Mouse (Mus musculus): Measurements from ENCODE around the gene Cacybp.

The Cacybp gene

DNA sequence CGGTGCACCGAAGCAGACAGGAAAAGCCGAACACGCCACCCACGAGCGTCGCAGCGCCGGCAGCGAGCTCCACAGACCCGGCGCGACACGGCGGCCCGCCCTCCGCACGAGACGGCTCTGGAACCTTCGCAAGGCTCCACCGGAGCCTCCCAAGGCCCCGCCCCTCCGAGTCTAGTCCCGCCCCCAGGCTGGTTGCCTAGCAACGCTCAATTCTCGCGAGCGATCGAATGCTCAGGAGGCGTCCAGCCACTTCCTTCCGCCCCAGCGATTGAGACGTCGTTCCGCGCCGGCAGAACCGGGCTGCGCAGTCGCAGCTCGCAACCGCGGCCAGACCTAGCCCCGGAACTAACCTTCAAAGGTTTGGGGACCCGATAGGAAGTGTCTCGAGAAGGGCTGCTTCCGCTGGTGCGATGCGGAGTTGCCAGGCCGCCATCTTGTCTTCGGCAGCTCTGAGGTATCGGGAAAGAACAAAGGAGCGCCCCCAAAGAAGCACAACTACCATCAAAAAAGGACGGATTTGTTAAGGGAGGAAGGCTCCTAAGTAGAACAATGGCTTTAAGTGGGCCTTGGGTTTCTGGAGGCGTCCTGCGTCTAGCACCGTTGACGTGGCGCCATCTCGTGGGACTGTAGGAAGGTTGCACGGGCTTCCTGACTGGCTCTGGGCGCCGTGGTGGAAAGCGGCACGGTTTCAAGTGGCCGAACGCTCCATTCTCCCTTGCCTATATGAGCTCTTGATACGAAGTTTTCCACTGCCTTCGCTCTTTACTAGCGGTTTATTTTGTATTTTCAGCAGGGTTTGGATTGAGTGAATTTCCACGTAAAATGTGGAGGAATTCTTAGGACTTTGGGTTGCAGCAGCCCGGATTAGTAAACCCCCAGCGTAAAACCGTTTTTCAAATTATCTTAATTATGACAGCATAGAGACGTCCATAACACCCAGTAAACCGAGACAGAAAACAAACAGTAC, at the start of gene Cacybp:
Gene Cacybp, minus strand, starts transcription at position 173 of the 967 bp plus-strand sequence.
- peak; percentile 100 for DNase-seq

DNA sequence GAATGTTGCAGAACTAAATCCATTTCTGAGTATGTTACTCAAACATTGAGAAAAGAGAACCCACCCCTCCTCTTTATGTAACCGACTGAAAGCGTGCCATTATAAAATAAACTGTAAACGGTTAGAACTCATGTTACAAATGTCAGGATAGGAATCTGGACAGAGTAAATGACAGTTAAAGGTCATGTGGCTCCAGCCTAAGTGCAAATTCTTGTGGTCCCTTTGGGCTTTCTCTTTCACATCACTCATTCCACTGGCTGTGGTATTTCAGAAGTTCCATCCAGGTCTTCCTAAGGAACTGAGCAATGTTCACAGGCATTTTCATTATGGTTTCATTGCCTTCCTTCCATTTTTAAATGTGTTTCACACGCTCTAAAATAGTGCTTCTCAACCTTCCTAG, 49.7 kb upstream of the Cacybp start:
- DNase-seq, result peak; percentile 12

DNA sequence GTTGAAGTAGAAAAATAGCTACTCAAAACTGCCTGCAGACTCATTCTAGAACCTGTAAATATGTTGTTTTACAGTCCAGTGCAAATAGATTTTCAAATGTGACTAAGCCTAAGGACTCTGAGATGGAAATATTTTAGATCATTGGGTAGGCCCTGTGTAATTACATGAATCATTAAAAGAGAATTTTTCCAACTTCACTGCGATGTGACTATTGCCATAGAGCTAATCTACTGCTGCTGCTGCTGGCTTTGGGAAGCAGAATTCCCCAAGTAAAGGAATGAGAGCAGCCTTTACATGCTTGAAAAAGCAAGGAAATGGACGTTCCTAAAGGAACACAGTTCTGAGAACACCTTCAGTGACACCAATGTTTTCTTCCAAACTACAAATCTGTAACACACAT, 49.2 kb upstream of the Cacybp start:
- DNase-seq, result no peak

DNA sequence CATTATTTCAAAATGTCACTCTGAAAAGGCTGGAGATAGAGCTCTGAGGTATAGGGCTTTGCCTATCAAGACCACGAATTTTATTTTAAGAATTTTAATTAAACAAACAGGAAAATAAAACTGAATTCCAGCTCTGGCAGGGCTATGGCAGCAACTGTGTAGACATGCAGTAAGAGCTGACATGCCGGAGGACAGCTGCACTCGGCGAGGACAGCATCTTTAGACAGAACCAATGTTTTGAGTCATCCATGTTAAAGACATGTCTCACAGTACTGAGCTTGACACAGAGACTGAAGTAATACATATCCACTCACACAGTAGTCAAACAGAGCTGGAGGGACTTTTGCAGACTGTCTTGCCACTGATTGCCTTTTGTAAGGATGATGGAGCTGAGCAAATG, 47.9 kb upstream of the Cacybp start:
- DNase-seq, result no peak

DNA sequence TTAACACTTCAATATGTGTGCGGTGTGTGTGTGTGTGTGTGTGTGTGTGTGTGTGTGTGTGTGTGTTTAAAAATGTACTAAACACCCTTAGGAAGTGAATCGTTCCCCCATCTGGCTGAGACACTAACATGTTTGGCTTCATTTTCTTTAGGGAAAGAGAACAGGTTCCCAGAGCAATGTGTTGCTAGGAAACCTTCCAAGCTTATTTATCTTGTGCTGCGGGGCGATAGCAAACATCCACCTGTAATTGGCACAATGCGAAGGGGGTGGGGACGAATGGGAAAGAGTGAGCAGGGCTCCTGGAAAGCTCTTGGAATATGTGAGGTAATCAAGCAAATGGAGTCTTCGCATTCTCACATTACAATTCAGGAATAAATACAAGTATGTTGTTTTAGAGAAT, 47.2 kb upstream of the Cacybp start:
- DNase-seq, result peak; percentile 28

DNA sequence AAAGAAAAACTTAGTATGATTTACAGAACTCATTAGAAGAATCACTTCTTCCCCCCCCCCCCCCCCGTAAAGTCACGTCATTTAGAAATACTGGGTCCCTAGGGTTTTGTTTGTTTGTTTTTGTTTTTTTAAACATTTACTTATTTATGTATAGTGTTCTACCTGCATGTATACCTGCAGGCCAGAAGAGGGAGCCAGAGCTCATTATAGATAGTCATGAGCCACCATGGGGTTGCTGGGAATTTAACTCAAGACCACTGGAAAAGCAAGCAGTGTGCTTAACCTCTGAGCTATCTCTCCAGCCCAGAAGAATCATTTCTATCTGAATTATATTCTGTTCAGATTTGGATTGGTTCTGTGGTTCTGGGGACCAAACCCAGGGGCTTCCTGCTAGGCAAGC, 40.4 kb upstream of the Cacybp start:
- no peak for DNase-seq

DNA sequence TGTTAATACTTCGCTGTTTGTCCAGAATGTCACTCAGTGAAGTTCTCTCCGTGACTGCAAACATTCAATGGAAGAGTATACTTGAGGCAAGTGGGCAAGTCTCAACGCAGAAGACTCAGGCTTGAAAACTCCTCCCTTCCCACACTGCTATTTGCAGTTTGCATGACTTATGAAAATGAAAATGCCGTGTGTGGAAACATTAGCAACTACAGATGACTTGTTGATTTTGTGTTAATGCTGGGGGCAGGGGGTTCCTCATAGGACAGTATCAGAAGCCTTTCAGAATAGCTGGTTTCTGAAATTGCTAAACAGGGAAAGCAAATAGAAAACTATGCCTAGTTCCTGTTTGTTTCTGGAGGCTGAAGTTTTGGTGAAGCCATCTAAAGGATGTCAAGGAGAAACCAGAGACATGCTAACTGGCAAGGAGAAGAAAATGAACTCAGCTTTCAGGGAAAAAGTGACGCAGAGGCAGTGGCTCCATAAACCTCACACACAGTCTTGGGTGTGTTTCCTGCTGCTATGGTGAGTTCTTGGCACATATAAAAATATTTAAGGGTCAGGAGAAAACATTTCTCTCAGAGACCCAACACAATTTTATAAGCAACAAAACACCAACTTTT, 38.8 kb upstream of the Cacybp start:
- no peak for DNase-seq

DNA sequence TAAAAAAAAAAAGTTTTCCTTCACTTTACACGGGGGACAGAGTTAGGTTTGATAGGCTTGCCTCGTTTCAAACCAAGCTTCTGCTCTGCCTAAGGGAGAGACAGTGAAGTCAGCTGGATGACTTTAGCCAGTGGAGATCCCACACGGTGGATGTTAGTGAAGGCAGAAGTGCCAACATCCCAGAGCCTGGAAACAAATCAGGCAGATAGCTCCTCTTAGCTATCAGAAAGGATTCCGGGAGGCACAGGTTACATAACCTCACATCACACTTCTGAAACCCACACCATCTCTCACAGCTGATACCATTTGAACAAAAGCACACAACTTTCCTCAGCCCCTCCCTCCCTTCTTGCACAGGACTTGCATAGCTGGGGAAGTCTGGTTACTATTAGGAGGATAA, 38.1 kb upstream of the Cacybp start:
- DNase-seq, result no peak

DNA sequence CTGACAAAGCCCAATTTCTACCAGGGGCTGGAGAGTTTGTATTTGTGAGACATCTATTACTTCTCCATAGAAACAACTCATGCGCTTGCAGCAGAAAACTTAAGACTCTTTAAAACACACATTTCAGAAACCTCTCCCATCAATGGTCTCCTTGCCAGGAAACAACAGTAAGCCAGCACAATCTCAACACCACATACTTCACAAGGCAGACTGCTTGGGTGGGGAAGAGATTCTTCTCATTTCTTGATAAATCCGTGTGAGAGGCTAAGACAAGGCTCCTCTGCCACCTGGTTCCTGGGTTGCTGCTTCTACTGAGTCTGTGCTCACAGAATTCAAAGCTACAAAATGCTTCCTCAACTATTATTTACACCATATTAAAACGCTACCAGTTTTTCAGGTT, 37.1 kb upstream of the Cacybp start:
- no peak for DNase-seq

DNA sequence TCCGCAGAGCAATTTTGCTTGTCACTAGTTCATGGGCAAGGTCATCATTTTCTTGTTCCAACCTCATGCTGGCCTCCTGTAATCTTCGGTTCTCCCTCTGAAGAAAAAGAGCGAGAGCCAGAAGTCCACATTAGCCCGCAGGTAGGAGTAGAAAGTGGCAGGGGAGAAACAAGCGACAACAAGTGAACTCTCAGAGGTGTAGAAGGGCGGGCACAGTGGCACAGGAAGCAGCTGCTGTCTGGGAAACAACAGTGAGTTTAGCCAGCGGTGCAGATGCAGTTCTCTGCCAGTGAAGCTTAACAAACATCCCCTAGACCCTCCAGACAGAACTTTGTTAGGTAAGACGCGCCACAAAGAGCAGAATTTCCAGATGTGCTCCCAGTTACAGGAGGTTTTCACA, 34.8 kb upstream of the Cacybp start:
- DNase-seq, result no peak

DNA sequence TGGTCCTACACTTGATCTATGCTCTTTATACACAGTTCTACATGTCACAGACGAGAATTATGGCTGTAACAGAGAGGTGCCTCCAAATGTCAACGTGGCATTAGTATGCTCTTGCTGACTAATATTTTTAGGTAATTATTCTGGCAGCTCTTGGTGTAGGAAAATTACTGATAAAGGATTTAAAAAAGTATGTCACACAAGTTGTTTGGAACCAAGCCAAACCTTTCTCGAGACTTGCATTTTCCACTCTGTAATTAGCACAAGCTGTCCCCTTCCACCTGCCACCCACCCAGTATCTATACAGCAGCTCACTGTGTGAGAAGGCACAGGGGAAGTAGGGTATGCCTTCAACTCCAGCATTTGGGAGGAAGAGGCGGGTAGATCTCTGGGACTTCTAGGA, 34.2 kb upstream of the Cacybp start:
- DNase-seq, result no peak

DNA sequence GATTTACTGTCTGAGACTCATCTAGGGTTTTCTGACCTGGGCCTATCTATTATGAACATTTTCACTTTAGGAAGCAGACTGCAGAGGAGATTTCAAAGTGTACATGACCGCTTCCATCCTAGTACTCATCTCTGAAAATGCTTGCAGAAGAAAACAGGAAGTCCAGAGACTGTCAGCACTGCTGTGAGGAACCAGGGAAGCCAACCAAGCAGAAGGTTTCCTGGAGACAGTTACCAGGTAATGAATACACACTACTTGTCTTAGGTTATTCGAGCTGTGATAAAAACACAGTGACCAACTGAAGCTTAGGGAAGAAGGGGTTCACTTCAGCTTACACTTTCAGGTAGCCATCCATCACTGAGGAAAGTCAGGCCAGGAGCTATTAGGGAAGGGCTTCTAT, 33.3 kb upstream of the Cacybp start:
- DNase-seq, result no peak

DNA sequence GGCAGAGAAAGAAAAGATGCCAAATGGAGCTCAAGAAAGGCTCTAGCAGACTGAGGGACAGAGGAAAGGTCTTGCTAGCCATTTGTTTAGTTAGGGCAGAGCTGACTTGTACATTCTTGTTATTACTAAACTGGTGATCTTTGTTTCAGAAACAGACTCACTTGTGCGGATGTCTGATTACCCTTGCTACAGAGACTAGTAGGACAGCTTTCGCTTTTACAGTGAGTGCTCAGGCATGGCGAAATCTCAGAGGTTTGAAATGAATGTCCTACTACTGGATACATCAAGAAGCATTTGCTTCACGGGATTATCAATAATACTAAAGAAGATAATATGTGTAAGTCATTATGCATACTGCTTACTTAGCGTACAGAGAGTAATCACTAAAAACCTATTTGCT, 32.0 kb upstream of the Cacybp start:
- DNase-seq, result no peak

DNA sequence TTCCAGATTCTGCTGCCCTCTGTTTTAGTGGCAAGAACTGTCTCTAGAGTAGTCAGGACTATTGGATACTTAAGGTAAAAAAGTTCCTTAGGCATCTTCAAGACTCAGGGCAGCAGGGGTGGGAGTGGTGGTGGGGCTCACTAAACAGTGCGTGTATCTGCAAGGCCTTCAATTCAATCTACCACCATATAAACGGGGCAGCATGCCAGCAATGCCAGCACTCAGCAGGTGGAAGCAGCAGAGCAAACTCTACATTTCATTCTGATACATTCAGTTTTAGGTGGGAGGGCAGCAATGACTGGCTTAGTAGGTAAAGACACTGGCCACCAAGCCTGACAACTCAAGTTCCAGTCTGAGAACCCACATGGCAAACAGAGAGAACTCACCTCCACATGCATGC, 27.4 kb upstream of the Cacybp start:
- DNase-seq, result no peak

DNA sequence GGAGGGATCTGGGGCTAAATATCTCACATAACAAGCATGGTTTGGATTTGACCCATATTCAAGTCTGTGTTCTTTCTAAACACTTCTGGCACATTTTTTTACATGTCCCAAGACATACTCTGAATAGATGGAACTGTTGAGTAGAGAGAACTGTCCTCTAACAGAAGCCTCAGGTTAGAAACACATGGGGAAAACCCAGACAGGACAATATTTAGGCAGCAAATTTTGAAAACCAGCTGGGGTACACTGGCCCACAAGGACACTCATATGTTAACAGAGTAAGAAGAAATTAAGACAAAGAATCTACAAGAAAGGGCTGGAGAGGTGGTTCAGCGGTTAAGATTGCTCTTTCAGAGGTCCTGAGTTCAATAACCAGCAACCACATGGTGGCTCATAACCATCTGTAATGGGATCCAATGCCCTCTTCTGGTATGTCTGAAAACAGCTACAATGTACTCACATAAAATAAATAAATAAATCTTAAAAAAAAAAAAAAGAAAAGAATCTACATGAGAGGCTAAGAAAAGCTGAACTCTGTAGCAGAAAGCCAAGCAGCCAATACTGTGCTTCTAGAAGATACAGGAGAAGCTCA, 26.3 kb upstream of the Cacybp start:
- no peak for DNase-seq

DNA sequence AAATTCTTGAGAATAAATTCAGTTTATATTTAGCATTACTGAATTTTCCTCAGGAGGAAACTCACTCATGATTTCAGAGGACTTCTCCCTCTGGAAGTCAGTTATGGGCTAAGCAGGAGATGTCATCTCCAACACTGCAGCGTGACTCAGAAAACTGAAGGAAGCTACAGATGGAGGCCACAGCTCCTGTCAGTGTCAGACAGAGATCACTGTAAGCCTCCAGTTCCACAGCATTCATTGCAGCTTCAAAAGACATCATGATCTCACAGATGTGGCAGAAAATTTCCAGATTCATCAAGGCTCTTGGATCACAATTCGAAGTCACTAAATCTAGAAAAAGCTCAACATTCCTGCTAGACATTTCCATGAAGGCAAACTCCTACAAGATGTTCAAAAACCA, 25.3 kb upstream of the Cacybp start:
- DNase-seq, result no peak

DNA sequence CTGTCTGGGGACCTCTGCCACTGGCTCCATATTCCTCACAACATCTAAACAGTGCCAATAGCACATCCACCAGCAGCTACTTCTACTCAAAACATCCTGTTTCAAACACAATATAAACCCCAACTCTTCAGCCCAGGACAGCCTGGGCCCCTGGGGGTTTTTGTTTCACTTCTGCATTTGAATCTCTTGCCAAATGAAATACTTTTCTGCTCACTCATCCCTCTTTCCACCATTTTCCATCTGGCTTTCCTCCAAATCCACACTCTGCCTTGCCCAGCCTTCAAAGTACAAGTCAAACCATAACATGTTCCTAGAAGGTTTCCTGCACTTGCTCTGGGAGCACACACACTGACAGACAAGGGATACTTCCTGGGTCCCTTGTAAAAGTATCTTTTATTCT, 21.2 kb upstream of the Cacybp start:
- no peak for DNase-seq

DNA sequence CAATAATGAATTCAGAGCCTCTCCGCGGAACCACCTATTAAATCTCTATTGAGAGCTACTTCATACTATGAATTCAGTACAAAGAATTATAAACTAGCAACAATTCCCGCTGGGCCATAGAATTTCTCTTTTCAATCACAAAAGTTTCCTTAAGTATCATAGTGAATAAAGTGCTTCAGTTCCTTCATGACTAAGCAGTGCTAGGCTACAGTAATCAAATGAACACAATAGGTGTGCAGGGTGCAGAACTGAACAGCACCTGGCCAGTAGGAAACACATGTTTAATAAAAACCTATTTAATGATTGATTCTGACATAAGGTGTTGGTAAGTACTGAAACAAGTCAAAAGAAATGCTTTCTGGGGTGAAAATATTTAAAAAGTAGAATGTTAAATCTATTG, 19.4 kb upstream of the Cacybp start:
- DNase-seq, result no peak

DNA sequence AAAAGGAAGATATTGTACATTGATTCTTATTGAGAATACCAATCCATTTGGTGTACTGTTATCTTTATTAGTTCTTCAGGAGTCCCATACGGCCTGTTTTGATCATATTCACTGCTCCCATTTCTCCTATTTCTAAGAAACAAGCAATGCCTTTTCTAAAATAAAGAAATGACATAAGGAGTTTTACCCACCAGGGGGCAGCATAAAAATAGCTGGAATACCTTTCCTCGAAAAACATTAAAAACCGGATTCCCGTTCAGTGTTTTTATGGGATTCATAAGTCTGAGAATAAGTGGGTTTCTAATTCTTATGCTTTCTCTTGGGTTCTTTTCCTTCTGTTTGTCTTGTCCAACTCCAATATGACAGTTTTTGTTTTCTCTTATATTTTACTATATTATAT, 18.3 kb upstream of the Cacybp start:
- peak; percentile 68 for DNase-seq

DNA sequence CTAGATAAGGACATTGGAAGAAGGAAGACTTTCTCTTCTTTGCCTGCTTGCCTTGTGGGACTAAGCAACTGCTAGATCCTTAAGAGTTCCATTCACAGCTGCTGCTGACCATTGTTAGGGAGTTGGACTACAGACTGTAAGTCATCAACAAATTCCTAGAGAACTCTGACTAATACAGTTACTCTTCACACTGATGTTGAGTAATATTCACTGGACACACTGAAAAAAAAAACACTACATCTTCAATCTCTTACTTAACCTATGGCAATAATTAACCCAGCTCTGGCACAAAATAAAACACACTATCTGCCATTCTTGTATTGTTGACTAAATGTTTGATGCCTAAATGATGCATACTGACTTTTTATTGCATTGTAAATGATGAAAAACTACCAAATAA, 15.2 kb upstream of the Cacybp start:
- peak; percentile 41 for DNase-seq

DNA sequence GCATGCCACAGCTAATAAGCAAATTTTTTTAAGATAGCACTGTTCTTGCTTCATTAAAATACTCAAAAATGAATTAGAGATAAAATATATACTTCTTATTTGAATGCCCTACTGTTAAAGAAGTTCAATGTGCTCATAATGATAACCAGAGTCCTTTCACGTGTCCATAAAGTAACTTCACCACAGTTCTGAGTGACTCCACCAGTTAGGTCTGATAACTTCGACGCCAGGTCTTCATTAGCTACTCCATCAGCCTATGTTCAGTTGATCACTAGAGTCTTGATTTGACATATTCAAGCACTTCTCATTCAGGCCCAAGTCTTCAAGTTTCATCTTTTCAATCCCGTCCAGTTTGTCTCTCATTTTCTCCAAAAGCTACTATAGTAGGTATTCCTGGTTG, 14.5 kb upstream of the Cacybp start:
- no peak for DNase-seq

DNA sequence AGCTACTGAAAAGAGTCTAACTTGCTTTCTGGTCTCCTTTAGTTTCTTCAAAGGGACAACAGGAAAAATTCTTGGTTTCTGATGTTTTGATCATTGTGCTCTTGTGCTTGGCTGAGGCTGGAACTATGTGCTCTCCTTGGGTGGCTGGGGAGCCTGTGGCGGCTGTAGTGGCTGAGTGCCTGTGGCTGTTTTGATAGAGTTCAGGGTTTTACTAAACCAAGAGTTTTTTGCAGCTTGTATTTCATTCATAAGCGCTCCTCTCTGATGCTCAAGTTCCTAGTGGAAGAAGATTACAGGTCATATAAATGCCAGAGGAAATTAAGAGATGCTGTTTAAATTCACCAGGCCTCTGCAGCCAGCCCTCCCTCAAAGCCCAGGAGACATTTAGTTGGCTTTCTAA, 11.4 kb upstream of the Cacybp start:
- no peak for DNase-seq

DNA sequence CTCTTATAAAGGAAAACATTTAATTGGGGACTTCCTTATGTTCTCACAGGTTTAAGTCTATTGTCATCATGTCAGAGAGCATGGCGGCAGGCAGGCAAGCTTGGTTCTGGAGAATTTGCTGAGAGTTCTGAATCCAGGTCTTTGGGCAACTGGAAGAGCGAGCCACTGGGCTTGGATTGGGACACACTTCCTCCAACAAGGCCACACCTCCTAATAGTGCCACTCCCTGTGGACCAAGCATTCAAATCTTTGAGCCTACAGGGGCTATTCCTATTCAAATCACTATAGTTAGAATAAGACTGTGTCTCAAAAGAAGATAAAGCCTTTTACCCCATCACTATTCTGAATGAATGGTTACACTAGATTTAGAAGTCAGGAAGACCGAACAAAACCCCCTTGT, 5.2 kb upstream of the Cacybp start:
- no peak for DNase-seq

DNA sequence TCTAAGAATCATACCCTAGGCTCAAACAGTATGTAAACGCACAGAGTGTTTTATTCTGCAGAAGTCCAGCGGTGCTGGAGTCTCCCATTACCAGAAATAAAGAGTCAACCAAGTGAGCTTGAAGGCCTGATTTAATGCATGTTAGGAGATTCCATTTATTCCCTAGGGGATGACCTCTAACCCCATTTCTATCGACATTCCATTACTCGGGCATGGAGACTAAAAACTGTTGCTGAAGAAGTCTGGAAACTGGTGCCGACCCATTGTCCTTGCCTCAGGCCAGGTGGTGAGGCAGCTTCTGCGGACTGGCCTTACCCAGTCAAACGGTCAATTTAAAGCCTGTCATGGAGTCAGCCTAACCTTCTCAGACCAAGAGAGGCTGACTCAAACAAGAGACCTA, 1.5 kb upstream of the Cacybp start:
- DNase-seq, result no peak
